Mouse (Mus musculus): ENCODE data around the gene Zbtb4.
A peak's percentile ranks its signal among the peaks of the same experiment; 100 is the strongest.
"Not testable (repeated sequence)": the region's sequence is repeated elsewhere in the genome, so short reads cannot be mapped to it uniquely, and the experiment has no call there.

Zbtb4 gene

GRCm38 (mm10) chr11:69765221-69766125 lies at the start of gene Zbtb4:
TSS of gene Zbtb4 (plus strand) at chr11:69765912.
- DNase-seq (ENCODE audit: low read depth, low spot score), result no peak

DNA sequence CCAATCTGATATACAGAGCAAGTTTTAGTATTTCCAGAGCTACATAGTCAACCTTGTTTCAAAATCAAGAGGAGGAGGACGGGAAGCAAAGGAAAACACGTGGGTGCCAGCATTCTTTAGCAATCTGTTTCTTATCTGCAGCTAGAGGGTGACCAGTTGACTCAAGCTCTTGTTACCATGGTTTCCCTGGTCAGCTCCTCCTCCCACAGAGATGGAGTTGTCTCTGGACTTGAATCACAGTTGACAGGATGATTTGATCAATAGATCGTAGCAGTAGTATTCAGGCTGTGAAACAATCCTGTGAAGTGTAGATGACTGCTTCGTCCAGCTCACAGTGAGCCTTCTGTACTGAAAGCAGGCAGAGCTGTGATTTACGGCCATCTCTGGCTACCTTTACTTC lies 49.8 kb upstream of the Zbtb4 start:
- no peak for DNase-seq (ENCODE audit: low read depth, low spot score)

- DNase-seq (ENCODE audit: low read depth, low spot score), result no peak
Measured at GRCm38 (mm10) chr11:69716953-69717352, 48.8 kb upstream of the Zbtb4 start.

- no peak for DNase-seq (ENCODE audit: low read depth, low spot score)
Measured at GRCm38 (mm10) chr11:69718661-69719060, 47.1 kb upstream of the Zbtb4 start.

DNA sequence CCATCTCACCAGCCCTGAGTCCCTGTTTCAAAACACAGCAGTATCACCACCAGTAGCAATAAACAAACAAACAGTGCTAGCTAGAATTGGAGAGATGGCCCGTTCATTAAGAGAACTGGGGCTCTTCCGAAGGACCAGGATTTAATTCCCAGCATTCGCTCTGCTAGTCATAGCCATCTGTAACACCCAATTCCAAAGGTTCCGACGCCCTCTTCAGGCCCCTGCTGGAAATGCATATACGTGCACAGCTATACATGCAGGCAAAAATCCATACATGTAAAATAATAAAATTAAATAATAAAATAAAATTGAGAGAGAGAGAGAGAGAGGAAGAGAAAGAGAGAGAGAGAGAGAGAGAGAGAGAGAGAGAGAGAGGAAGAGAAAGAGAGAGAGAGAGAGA lies 46.3 kb upstream of the Zbtb4 start:
- no peak for DNase-seq (ENCODE audit: low read depth, low spot score)

DNA sequence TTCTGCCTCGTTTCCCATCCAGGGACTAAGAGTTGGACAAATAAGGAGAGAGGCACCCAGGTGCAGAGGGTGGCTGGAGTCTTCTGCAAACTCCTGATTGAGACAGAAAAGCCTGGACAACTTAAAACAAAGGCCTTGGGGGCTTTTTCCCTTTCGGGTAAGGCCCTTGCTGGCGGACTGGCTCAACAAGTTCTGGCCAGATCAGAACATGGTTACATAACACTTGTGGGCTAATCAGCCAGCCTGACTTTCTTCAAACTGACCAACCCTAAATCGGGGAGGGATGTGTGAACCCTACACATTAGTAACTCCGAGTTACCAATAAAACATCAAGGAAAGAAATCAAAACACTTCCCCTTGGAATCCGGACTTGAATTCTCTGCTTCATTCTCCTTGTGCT lies 44.9 kb upstream of the Zbtb4 start:
- DNase-seq (ENCODE audit: low read depth, low spot score), result no peak

DNA sequence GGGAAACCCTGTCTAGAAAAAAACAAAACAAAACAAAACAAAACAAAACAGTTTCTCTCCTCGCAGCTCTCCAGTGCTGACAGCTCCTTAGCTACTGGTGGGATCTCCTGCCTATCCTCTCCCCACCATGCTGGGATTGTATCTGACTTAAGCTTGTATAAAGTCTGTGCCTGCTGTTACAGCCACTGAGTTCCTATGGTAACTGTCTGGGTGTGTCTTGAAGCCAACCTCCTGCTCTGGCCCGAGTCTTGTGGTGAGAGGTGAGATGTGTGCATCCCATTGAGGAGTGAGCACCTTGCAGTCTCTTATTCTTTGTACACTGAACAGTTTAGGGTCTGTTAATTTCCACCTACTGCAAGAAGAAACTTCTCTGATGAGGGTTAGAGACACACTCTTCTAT lies 42.6 kb upstream of the Zbtb4 start:
- no peak for DNase-seq (ENCODE audit: low read depth, low spot score)

- no peak for DNase-seq (ENCODE audit: low read depth, low spot score)
Measured at GRCm38 (mm10) chr11:69725951-69726350, 39.8 kb upstream of the Zbtb4 start.

DNA sequence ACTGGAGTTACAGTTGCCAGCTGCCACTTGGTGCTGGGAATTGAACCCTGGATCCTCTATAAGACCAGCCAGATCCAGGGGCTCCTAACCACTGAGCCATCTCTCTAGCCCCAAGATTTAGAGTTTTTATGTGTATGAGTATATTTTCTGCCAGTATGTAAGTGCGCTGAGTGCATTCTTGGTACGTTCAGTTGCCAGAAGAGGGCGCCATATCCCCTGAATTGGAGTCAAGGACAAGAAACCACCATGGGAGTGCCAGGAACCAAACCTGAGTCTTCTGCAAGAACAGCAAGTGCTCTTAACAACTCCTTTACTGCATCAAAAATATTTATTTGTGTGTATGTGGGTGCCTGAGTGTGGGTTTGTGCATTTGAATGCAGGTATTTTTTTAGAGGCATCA lies 36.6 kb upstream of the Zbtb4 start:
- no peak for DNase-seq (ENCODE audit: low read depth, low spot score)

DNA sequence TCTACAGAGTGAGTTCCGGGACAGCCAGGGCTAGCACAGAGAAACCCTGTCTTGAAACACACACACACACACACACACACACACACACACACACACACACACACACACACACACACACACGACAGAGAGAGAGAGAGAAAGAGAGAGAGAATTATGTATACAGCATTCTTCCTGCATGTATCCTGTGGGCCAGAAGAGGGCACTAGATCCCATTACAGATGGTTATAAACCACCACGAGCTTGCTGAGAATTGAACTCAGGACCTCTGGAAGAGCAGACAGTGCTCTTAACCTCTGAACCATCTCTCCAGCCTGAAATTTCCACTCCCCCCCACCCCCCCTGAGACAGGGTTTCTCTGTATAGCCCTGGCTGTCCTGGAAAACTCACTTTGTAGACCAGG lies 34.3 kb upstream of the Zbtb4 start:
- DNase-seq (ENCODE audit: low read depth, low spot score), result not testable (repeated sequence)

DNA sequence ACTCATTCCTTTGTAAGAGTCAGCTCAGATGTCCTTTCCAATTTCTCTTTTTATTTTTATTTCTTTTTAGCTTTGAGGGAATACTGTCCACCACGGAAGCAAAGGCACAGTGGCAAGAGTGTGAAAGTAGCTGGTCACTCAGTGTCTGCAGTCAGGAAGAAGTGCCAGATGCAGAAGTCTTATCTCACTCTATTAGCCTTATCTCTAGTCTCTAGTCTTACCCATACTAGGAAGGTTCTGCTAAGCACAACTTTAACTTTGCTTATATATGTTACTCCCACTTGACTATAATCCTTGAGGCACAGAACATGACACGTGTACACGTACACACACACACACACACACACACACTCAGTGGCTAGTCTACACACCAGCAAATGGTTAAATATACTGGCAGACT lies 14.1 kb upstream of the Zbtb4 start:
- DNase-seq (ENCODE audit: low read depth, low spot score), result no peak

DNA sequence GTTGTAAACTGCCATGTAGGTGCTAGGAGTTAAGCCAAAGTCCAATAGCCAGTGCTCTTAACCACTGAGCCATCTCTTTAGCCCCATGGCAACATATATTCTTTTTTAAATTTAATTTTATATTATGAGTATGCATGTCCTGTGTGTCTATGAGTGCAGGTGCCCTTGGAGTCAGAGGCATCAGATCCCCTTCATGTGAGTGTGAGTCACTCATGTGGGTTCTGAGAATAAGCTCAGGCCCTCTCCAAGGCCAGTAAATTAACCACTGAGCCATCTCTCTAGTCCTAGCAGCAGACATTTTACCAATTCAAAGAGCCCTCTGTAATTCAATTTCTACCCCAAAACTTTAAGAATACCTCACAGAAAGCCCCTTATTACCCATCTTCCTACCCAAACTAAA lies 13.0 kb upstream of the Zbtb4 start:
- DNase-seq (ENCODE audit: low read depth, low spot score), result no peak

- DNase-seq (ENCODE audit: low read depth, low spot score), result no peak
Measured at GRCm38 (mm10) chr11:69754233-69754632, 11.5 kb upstream of the Zbtb4 start.

GRCm38 (mm10) chr11:69754701-69755100 lies 11.0 kb upstream of the Zbtb4 start:
- DNase-seq (ENCODE audit: low read depth, low spot score), result no peak

GRCm38 (mm10) chr11:69757303-69758089 lies 8.2 kb upstream of the Zbtb4 start:
- no peak for DNase-seq (ENCODE audit: low read depth, low spot score)

GRCm38 (mm10) chr11:69758090-69758456 lies 7.6 kb upstream of the Zbtb4 start:
- peak; percentile 89 for DNase-seq (ENCODE audit: low read depth, low spot score)

GRCm38 (mm10) chr11:69758478-69758970 lies 7.2 kb upstream of the Zbtb4 start, which contains the start of gene Polr2a:
TSS of gene Polr2a (minus strand) at chr11:69758637.
- DNase-seq (ENCODE audit: low read depth, low spot score), result peak; percentile 98

- peak; percentile 84 for DNase-seq (ENCODE audit: low read depth, low spot score)
Measured at GRCm38 (mm10) chr11:69758971-69759721, 6.6 kb upstream of the Zbtb4 start.

DNA sequence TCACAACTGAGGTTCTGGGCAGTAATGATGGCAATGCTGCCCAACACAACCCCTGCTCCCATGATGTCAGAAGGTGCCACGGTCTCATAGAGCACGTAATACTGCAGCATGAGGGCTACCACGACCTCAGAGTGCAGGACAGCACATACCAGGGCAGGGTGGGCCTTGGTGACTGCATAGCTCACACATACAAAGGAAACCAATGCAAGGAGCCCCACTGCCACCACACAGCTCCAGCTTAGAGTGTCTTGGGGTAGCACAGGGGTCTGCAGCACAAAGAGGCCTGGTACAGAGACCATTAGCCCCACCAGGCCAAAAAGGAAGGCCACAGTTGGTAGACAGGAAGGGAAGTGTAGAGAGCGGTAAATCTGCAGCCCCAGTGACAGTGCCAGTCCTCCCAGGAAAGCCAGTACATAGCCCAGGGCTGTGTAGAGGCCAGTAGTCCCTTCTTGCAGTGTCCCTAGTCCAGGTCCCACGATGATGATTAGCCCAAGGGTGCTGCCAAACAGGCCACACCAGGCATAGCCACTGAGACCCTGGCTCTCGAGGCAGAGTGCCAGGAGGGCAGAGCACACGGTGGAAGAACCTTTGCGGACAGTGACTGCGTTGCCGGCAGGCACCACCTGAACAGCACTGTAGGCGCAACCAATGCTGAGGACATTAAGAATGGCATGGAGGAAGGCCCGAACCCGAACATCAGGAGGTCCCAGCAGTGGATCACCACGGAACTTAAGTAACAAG lies 5.4 kb upstream of the Zbtb4 start:
- DNase-seq (ENCODE audit: low read depth, low spot score), result no peak

- no peak for DNase-seq (ENCODE audit: low read depth, low spot score)
Measured at GRCm38 (mm10) chr11:69760901-69761200, 4.9 kb upstream of the Zbtb4 start.

DNA sequence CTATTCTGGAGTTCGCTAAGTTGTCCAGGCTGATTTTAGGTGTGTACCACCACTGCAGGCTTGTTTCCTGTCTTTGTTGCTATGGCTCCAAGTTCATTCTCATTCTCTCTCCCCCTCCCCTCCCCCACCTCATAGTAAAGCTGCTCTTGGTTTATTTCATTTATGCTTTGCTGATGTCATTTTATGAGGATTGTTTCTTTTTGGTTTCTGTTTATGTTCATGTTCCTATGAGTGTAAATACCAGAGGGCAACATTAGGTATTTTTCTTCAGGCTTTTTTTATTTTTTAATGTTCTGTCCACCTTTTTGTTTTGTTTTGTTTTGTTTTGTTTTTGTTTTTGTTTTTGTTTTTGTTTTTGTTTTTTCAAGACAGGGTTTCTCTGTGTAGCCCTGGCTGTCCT lies 3.8 kb upstream of the Zbtb4 start, which contains the start of gene Slc35g3:
Gene Slc35g3 (minus strand): TSS at position 101 of the 400 bp plus-strand sequence.
- DNase-seq (ENCODE audit: low read depth, low spot score), result no peak

All from brain, embryonic 18.5 days (tissue).